Mouse (Mus musculus): ENCODE measurements around the gene Smyd1. TPM values are rescaled to one million over a fixed set of nuclear protein-coding genes. Genes with fewer than 3 reads are reported as not detected.
"Not testable (repeated sequence)": the region's sequence is repeated elsewhere in the genome, so short reads cannot be mapped to it uniquely, and the experiment has no call there.

The Smyd1 gene
- polyA plus RNA-seq, 1 experiment from 2014 or later = 0.65 TPM

DNA sequence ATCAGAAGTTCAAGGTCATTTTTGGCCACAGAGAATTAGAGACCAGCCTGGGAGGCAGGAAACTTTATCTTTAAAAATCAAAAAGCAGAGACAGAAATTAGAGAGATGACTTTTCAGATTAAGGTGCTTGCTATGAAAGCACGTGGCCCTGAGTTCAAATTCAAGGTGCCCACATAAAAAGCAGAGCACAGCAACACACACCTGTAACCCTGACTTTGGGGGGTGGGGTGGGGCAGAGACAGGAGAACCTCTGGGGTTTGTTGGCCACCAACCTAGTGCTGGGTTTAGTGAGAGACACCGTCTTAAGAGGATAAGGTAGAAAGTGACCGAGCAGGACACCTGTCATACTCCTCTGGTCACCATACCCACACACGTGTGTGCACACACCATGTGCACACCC lies 9.5 kb upstream of the Smyd1 start:
- WGBS = 81% methylated on average over 1 of the region's 4 CpGs

GRCm38 (mm10) chr6:71330486-71330885 lies 8.5 kb upstream of the Smyd1 start:
- 74% methylated on average over 7 of the region's 7 CpGs for WGBS
- Histone ChIP-seq H3K4me3 (ENCODE audit: low read length) (no peak overlapping the region), H3K27ac (ENCODE audit: low read length) (no peak overlapping the region), H3K27me3 (ENCODE audit: insufficient read depth, low read length) (no peaks in the 10 kb centered on the region), H3K9me3 (ENCODE audit: low read length) (no peaks in the 10 kb centered on the region), H3K4me2 (replicated peaks; ENCODE audit: low read depth, low read length) (no peak overlapping the region), H3K36me3 (ENCODE audit: insufficient read depth, low read length) (no peaks in the 10 kb centered on the region), H3K9ac (replicated peaks; ENCODE audit: low read length) (no peak overlapping the region), H3K4me1 (ENCODE audit: insufficient read depth, low read length) (no peaks in the 10 kb centered on the region)
- no peak for ATAC-seq (ENCODE audit: low FRiP score, low TSS enrichment)

More for the DNA sequence above, 9.5 kb upstream of the Smyd1 start:
- H3K4me1 ChIP-seq (ENCODE audit: insufficient read depth, low read length); ATAC-seq (ENCODE audit: low FRiP score, low TSS enrichment); H3K4me2 ChIP-seq (replicated peaks; ENCODE audit: low read depth, low read length); H3K9ac ChIP-seq (replicated peaks; ENCODE audit: low read length); H3K4me3 ChIP-seq (ENCODE audit: low read length); H3K27ac ChIP-seq (ENCODE audit: low read length); H3K36me3 ChIP-seq (ENCODE audit: insufficient read depth, low read length); H3K9me3 ChIP-seq (ENCODE audit: low read length); H3K27me3 ChIP-seq (ENCODE audit: insufficient read depth, low read length): not testable (repeated sequence)

DNA sequence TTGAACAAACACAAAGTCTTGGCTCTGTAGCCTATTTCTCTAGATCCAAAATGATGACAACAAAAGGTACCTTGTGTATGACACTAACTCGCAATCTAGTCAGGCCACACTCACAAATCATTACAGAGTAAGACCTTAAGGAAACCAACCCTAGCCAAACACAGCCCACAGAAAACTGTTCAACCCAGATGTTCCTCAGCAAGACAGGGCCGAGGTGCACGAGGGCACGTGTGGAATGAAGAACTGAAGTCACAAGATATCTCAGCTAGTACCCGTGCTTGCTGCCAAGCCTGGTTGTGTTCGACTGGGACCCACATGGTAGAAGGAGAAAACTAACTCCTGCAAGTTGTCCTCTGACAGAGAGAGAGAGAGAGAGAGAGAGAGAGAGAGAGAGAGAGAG lies 7.8 kb upstream of the Smyd1 start:
- Histone ChIP-seq H3K9me3 (ENCODE audit: low read length) (no peaks in the 10 kb centered on the region), H3K27ac (ENCODE audit: low read length) (no peak overlapping the region), H3K36me3 (ENCODE audit: insufficient read depth, low read length) (no peaks in the 10 kb centered on the region), H3K4me1 (ENCODE audit: insufficient read depth, low read length) (no peaks in the 10 kb centered on the region), H3K4me3 (ENCODE audit: low read length) (no peak overlapping the region), H3K4me2 (replicated peaks; ENCODE audit: low read depth, low read length) (no peak overlapping the region), H3K9ac (replicated peaks; ENCODE audit: low read length) (no peak overlapping the region), H3K27me3 (ENCODE audit: insufficient read depth, low read length) (no peaks in the 10 kb centered on the region)
- 83% methylated on average over 6 of the region's 6 CpGs for WGBS
- ATAC-seq (ENCODE audit: low FRiP score, low TSS enrichment) = no peak

DNA sequence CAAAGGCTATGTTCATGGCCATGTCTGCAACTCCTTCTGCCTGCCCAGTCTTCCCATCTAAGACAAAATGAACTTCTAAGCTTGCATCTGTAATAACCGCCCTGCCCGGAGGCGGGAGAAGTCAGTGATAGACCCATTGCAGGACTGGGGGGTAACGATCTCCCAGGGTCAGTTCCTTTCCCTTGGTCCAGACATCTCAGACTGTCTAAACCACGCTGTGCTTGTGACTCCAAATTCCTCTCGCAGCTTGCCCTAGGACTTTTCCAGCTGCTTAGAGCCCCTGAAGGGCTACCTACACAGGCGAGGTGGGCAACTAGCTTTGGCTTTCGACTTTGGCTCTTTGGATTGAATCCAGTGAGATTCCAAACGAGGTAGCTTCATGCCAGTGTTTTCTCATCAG lies 2.8 kb upstream of the Smyd1 start:
- no peak overlapping the region for H3K4me3 ChIP-seq (ENCODE audit: low read length)
- no peak for ATAC-seq (ENCODE audit: low FRiP score, low TSS enrichment)
- H3K36me3 ChIP-seq (ENCODE audit: insufficient read depth, low read length) = no peaks in the 10 kb centered on the region
- H3K4me2 ChIP-seq (replicated peaks; ENCODE audit: low read depth, low read length) = no peak overlapping the region
- H3K27ac ChIP-seq (ENCODE audit: low read length) = no peak overlapping the region
- no peaks in the 10 kb centered on the region for H3K4me1 ChIP-seq (ENCODE audit: insufficient read depth, low read length)
- no peaks in the 10 kb centered on the region for H3K9me3 ChIP-seq (ENCODE audit: low read length)
- H3K27me3 ChIP-seq (ENCODE audit: insufficient read depth, low read length) = no peaks in the 10 kb centered on the region
- no peak overlapping the region for H3K9ac ChIP-seq (replicated peaks; ENCODE audit: low read length)
- 89% methylated on average over 9 of the region's 9 CpGs for whole genome bisulfite sequencing

DNA sequence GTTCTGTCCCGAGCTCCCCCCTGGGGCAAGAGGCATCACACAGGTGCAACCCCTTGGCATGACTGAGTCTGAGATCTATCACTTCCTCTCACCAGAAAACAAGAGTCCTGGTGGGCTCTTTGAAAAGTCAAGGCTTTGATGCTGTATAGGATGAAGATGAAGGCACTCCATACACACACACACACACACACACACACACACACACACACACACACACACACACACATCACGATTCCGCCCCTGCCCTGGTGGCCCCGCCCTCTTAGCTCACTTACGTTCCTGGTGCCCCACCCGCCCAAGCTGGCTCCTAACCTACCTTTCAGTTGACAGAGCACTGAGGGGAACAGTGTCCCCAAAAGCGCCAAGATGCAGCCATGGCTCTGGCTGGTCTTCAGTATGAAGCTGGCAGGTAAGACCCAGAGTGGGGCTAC lies 473 bp upstream of the Smyd1 start, which contains the start of gene Cd8b1:
Gene Cd8b1 (plus strand): TSS at position 298 of the 431 bp plus-strand sequence.
- no peak for ATAC-seq (ENCODE audit: low FRiP score, low TSS enrichment)
- Histone ChIP-seq H3K4me1 (ENCODE audit: insufficient read depth, low read length) (no peaks in the 10 kb centered on the region), H3K27me3 (ENCODE audit: insufficient read depth, low read length) (no peaks in the 10 kb centered on the region), H3K4me2 (replicated peaks; ENCODE audit: low read depth, low read length) (no peak within 1 kb of the TSS), H3K9ac (replicated peaks; ENCODE audit: low read length) (no peak within 1 kb of the TSS), H3K9me3 (ENCODE audit: low read length) (no peaks in the 10 kb centered on the region), H3K4me3 (ENCODE audit: low read length) (no peak within 1 kb of the TSS), H3K36me3 (ENCODE audit: insufficient read depth, low read length) (no peaks in the 10 kb centered on the region), H3K27ac (ENCODE audit: low read length) (no peak within 1 kb of the TSS)
- 87% methylated on average over 4 of the region's 7 CpGs for WGBS

DNA sequence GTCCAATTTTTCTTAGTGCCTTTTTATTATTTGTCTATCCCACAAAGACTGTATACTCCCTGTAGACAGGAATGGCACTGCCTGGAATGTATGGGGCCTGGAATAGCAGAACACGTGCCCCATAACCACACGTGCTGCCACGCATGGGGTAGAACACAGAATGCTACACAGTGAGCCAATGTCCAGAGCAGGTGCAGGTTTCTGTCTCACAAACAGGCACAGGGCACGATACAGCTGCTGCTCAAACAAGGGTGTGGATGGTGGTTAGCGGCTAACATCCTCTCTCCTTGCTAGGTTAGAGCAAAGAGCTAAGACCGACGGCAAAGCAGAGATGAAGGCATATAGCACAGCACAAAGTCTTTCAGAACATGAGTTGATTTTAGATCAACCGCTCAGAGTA lies 14.5 kb downstream of the Smyd1 start:
- H3K36me3 ChIP-seq (ENCODE audit: insufficient read depth, low read length) = no peaks in the 10 kb centered on the region
- H3K9ac ChIP-seq (replicated peaks; ENCODE audit: low read length) = no peak overlapping the region
- ATAC-seq (ENCODE audit: low FRiP score, low TSS enrichment) = no peak
- no peaks in the 10 kb centered on the region for H3K4me1 ChIP-seq (ENCODE audit: insufficient read depth, low read length)
- WGBS = 89% methylated on average over 8 of the region's 8 CpGs
- no peak overlapping the region for H3K27ac ChIP-seq (ENCODE audit: low read length)
- no peaks in the 10 kb centered on the region for H3K27me3 ChIP-seq (ENCODE audit: insufficient read depth, low read length)
- no peak overlapping the region for H3K4me2 ChIP-seq (replicated peaks; ENCODE audit: low read depth, low read length)
- no peak overlapping the region for H3K4me3 ChIP-seq (ENCODE audit: low read length)
- no peaks in the 10 kb centered on the region for H3K9me3 ChIP-seq (ENCODE audit: low read length)

DNA sequence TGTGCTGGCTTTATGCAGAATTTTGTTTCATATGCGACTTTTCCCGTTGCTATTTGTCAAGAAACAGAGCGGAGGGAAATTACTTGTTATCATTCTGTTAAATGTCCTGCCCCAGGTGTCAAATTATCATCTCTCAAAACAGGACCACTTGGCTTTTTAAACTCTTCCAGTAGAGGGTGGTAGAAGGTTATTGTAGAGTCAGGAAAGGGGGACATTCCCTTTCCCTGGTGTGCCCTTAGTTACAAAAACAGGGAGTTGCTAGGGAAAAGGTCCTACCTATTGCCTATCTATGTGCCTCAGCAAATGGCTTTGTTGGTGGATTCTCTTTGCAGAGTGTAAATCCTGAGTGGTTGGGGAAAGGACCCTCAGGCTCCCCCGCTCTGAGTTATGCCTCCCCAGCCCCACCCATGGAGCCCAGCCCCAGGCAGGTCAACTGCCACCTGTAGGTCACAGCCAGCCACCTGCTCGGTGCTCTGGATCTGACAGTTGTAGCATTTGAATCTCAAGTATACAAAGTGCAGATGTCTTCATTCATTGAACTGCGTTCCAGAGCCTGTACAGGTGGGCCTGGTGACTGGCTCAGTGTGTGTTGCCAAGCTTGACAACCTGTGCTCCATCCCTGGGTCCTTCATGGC lies 19.8 kb downstream of the Smyd1 start:
- ATAC-seq (ENCODE audit: low FRiP score, low TSS enrichment) = no peak
- no peak overlapping the region for H3K4me2 ChIP-seq (replicated peaks; ENCODE audit: low read depth, low read length)
- 64% methylated on average over 6 of the region's 6 CpGs for WGBS

DNA sequence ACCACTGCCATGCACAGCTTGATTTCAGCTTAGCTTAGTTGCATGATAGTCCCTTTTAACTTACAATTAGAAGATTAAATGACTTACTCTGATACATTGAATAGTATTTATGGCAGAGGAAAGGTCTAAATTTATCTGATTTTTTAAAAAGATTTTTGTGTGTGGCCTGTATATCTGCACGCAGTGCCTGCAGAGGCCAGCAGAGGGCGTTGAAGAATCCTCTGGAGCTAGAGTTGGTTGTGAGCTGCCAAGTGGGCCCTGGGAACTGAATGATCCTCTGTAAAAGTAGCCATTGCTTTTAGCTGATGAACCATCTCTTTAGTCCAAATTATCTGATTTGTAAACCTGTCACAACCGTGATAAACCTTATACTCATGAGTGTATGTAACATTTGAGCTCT lies 23.3 kb downstream of the Smyd1 start:
- no peaks in the 10 kb centered on the region for H3K27me3 ChIP-seq (ENCODE audit: insufficient read depth, low read length)
- H3K9me3 ChIP-seq (ENCODE audit: low read length) = no peaks in the 10 kb centered on the region
- H3K36me3 ChIP-seq (ENCODE audit: insufficient read depth, low read length) = no peaks in the 10 kb centered on the region
- 45% methylated on average over 3 of the region's 3 CpGs for WGBS
- no peak overlapping the region for H3K27ac ChIP-seq (ENCODE audit: low read length)
- ATAC-seq (ENCODE audit: low FRiP score, low TSS enrichment) = no peak
- H3K4me2 ChIP-seq (replicated peaks; ENCODE audit: low read depth, low read length) = no peak overlapping the region
- H3K9ac ChIP-seq (replicated peaks; ENCODE audit: low read length) = no peak overlapping the region
- no peaks in the 10 kb centered on the region for H3K4me1 ChIP-seq (ENCODE audit: insufficient read depth, low read length)
- no peak overlapping the region for H3K4me3 ChIP-seq (ENCODE audit: low read length)

More for the DNA sequence above, 19.8 kb downstream of the Smyd1 start:
- Histone ChIP-seq H3K4me1 (ENCODE audit: insufficient read depth, low read length) (no peaks in the 10 kb centered on the region), H3K27ac (ENCODE audit: low read length) (no peak overlapping the region), H3K36me3 (ENCODE audit: insufficient read depth, low read length) (no peaks in the 10 kb centered on the region), H3K27me3 (ENCODE audit: insufficient read depth, low read length) (no peaks in the 10 kb centered on the region), H3K9ac (replicated peaks; ENCODE audit: low read length) (no peak overlapping the region), H3K4me3 (ENCODE audit: low read length) (no peak overlapping the region), H3K9me3 (ENCODE audit: low read length) (no peaks in the 10 kb centered on the region)

DNA sequence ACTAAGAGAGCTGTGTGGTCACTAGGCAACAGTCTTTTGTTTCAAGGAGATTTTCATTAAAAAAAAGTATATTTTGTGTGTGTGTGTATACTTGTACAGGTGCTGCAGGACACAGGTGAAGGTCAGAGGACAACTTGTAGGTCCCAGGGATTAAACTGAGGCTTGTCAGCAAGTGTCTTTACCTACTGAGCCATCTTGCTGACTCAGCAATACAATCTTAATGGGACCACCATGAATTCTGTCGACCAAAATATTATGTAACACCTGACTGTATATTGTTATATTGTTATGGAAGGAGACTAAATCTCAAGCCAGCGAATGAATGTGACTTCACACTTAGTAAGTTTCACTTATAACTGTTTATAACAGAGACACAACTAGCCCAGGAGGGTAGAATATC lies 24.0 kb downstream of the Smyd1 start:
- Histone ChIP-seq H3K9ac (replicated peaks; ENCODE audit: low read length) (no peak overlapping the region), H3K36me3 (ENCODE audit: insufficient read depth, low read length) (no peaks in the 10 kb centered on the region), H3K4me1 (ENCODE audit: insufficient read depth, low read length) (no peaks in the 10 kb centered on the region), H3K27ac (ENCODE audit: low read length) (no peak overlapping the region), H3K4me2 (replicated peaks; ENCODE audit: low read depth, low read length) (no peak overlapping the region), H3K4me3 (ENCODE audit: low read length) (no peak overlapping the region), H3K27me3 (ENCODE audit: insufficient read depth, low read length) (no peaks in the 10 kb centered on the region), H3K9me3 (ENCODE audit: low read length) (no peaks in the 10 kb centered on the region)
- 79% methylated on average over 2 of the region's 2 CpGs for WGBS
- ATAC-seq (ENCODE audit: low FRiP score, low TSS enrichment) = no peak

- Histone ChIP-seq H3K9ac (replicated peaks; ENCODE audit: low read length) (no peak overlapping the region), H3K4me1 (ENCODE audit: insufficient read depth, low read length) (no peaks in the 10 kb centered on the region), H3K27me3 (ENCODE audit: insufficient read depth, low read length) (no peaks in the 10 kb centered on the region), H3K4me2 (replicated peaks; ENCODE audit: low read depth, low read length) (no peak overlapping the region), H3K4me3 (ENCODE audit: low read length) (no peak overlapping the region), H3K9me3 (ENCODE audit: low read length) (no peaks in the 10 kb centered on the region), H3K27ac (ENCODE audit: low read length) (no peak overlapping the region), H3K36me3 (ENCODE audit: insufficient read depth, low read length) (no peaks in the 10 kb centered on the region)
- 73% methylated on average over 6 of the region's 6 CpGs for WGBS
- ATAC-seq (ENCODE audit: low FRiP score, low TSS enrichment) = no peak
Observed at GRCm38 (mm10) chr6:71295303-71295702, 26.7 kb downstream of the Smyd1 start.
